Mouse (Mus musculus) lung, embryonic 15.5 days (tissue): Measurements from ENCODE around the gene Sec61b. TPM values are rescaled to one million over a fixed set of nuclear protein-coding genes. Genes with fewer than 3 reads are reported as not detected.

Experiments used
- ATAC-seq: fragments of 200-750 bp; cut with Nextera tagmentation; 2 replicates; pipeline ENCODE4 v1.8.0; 2017; ENCODE audit warnings: moderate number of reproducible peaks, borderline replicate concordance; ENCODE audit not compliant: low FRiP score, low TSS enrichment; ENCODE audit errors: extremely low read depth
- H3K27ac ChIP-seq: fragments of 300-500 bp; sonication (generic); 2 replicates; pipeline ENCODE4 v1.5.1; 2015; ENCODE audit warnings: moderate library complexity, mild to moderate bottlenecking, inconsistent platforms
- H3K27me3 ChIP-seq: fragments of 300-500 bp; sonication (generic); 2 replicates; pipeline ENCODE4 v1.6.1; 2015; ENCODE audit warnings: inconsistent platforms
- H3K36me3 ChIP-seq: fragments of 300-500 bp; sonication (generic); 2 replicates; pipeline ENCODE4 v1.6.1; 2015; ENCODE audit warnings: inconsistent platforms
- H3K4me1 ChIP-seq: fragments of 300-500 bp; sonication (generic); 2 replicates; pipeline ENCODE4 v1.6.1; 2015; ENCODE audit warnings: inconsistent platforms
- H3K4me2 ChIP-seq: fragments of 300-500 bp; sonication (generic); 2 replicates; pipeline ENCODE4 v1.6.1; 2015; ENCODE audit warnings: inconsistent platforms, mild to moderate bottlenecking, moderate library complexity
- H3K4me3 ChIP-seq: fragments of 300-500 bp; sonication (generic); 2 replicates; pipeline ENCODE4 v1.5.1; 2015; ENCODE audit warnings: mild to moderate bottlenecking, inconsistent platforms
- H3K9ac ChIP-seq: fragments of 300-500 bp; sonication (generic); 2 replicates; pipeline ENCODE4 v1.6.1; 2015; ENCODE audit warnings: inconsistent platforms
- H3K9me3 ChIP-seq: fragments of 300-500 bp; sonication (generic); 2 replicates; pipeline ENCODE4 v1.6.1; 2016; ENCODE audit warnings: inconsistent platforms
- WGBS: fragments of 180-500 bp; shearing (Covaris S2); methylation state at CpG from one replicate; pipeline ENCODE4 v1.1.7; 2015; 5-methylcytosine and 5-hydroxymethylcytosine counted together
- polyA plus RNA-seq: library from polyadenylated mRNA; unstranded; fragments of >200 nt; fragmentation: Nextera tagmentation; extraction: Ambion mirVana; gene quantifications from 2 replicates; pipeline ENCODE4 v1.2.1, GENCODE M21; 2015

The Sec61b gene
- polyA plus RNA-seq, 1 experiment from 2014 or later, result 375 TPM

- WGBS, result 79% methylated on average over 3 of the region's 3 CpGs
- H3K4me3 ChIP-seq, result no peak overlapping the region
- no peaks in the 10 kb centered on the region for H3K27me3 ChIP-seq
- H3K9me3 ChIP-seq, result no peaks in the 10 kb centered on the region
- no peak overlapping the region for H3K27ac ChIP-seq
- H3K4me2 ChIP-seq, result no peak overlapping the region
- H3K9ac ChIP-seq, result no peak overlapping the region
- ATAC-seq, result no peak
- no peaks in the 10 kb centered on the region for H3K36me3 ChIP-seq
- no peaks in the 10 kb centered on the region for H3K4me1 ChIP-seq
Measured at GRCm38 (mm10) chr4:47448526-47448925, 25.9 kb upstream of the Sec61b start.

- H3K27ac ChIP-seq, result no peak overlapping the region
- ATAC-seq, result no peak
- H3K36me3 ChIP-seq, result no peaks in the 10 kb centered on the region
- H3K4me1 ChIP-seq, result no peaks in the 10 kb centered on the region
- H3K9ac ChIP-seq, result no peak overlapping the region
- 46% methylated on average over 5 of the region's 5 CpGs for WGBS
- no peaks in the 10 kb centered on the region for H3K9me3 ChIP-seq
- no peaks in the 10 kb centered on the region for H3K27me3 ChIP-seq
- H3K4me3 ChIP-seq, result no peak overlapping the region
- H3K4me2 ChIP-seq, result no peak overlapping the region
Measured at GRCm38 (mm10) chr4:47449116-47449515, 25.3 kb upstream of the Sec61b start.

GRCm38 (mm10) chr4:47449586-47450522, 24.6 kb upstream of the Sec61b start:
- WGBS, result 36% methylated on average over 18 of the region's 18 CpGs
- H3K9ac ChIP-seq, result no peak overlapping the region
- H3K27me3 ChIP-seq, result no peaks in the 10 kb centered on the region
- no peak overlapping the region for H3K4me3 ChIP-seq
- H3K9me3 ChIP-seq, result no peaks in the 10 kb centered on the region
- H3K27ac ChIP-seq, result no peak overlapping the region
- H3K36me3 ChIP-seq, result no peaks in the 10 kb centered on the region
- H3K4me2 ChIP-seq, result no peak overlapping the region
- ATAC-seq, result no peak
- no peaks in the 10 kb centered on the region for H3K4me1 ChIP-seq

- WGBS, result 77% methylated on average over 2 of the region's 2 CpGs
Measured at GRCm38 (mm10) chr4:47467196-47467595, 7.3 kb upstream of the Sec61b start.

GRCm38 (mm10) chr4:47473586-47473967, 881 bp upstream of the Sec61b start:
- Histone ChIP-seq H3K4me1 (peaks cover 19% of the 10 kb centered on the region), H3K9ac (peak overlapping the region; percentile 89), H3K9me3 (no peaks in the 10 kb centered on the region), H3K36me3 (peaks cover 53% of the 10 kb centered on the region), H3K27ac (peak overlapping the region; percentile 98), H3K27me3 (no peaks in the 10 kb centered on the region), H3K4me3 (peak overlapping the region; percentile 98), H3K4me2 (peak overlapping the region; percentile 68)
- 4% methylated on average over 7 of the region's 14 CpGs for WGBS
- ATAC-seq, result peak; percentile 3; the same call in 1 of the 2 replicates

More at GRCm38 (mm10) chr4:47467196-47467595, 7.3 kb upstream of the Sec61b start:
- Histone ChIP-seq H3K27me3 (no peaks in the 10 kb centered on the region), H3K4me1 (no peaks in the 10 kb centered on the region), H3K9me3 (no peaks in the 10 kb centered on the region), H3K36me3 (peaks cover 46% of the 10 kb centered on the region), H3K27ac (no peak overlapping the region), H3K4me3 (no peak overlapping the region), H3K9ac (no peak overlapping the region), H3K4me2 (no peak overlapping the region)
- ATAC-seq, result no peak

- Histone ChIP-seq H3K27ac (peak overlapping the region; percentile 98), H3K36me3 (peaks cover 48% of the 10 kb centered on the region), H3K4me3 (peak overlapping the region; percentile 98), H3K9me3 (no peaks in the 10 kb centered on the region), H3K4me1 (peaks cover 19% of the 10 kb centered on the region), H3K9ac (peak overlapping the region; percentile 89), H3K27me3 (no peaks in the 10 kb centered on the region), H3K4me2 (peak overlapping the region; percentile 68)
- 12% methylated on average over 31 of the region's 31 CpGs for WGBS
- ATAC-seq, result 0 out of 2 replicates have a peak, but pooled peaks have one; percentile 2
Measured at GRCm38 (mm10) chr4:47474730-47475643, 529 bp downstream of the Sec61b start.

- Histone ChIP-seq H3K4me1 (peaks cover 18% of the 10 kb centered on the region), H3K4me3 (no peak overlapping the region), H3K9ac (no peak overlapping the region), H3K36me3 (peaks cover 51% of the 10 kb centered on the region), H3K27ac (no peak overlapping the region), H3K27me3 (no peaks in the 10 kb centered on the region), H3K9me3 (no peaks in the 10 kb centered on the region), H3K4me2 (no peak overlapping the region)
- 92% methylated on average over 6 of the region's 6 CpGs for WGBS
- ATAC-seq, result no peak
Measured at GRCm38 (mm10) chr4:47477539-47477938, 3.1 kb downstream of the Sec61b start.

GRCm38 (mm10) chr4:47480095-47480494, 5.6 kb downstream of the Sec61b start:
- H3K4me1 ChIP-seq, result peaks cover 7% of the 10 kb centered on the region
- no peak overlapping the region for H3K4me2 ChIP-seq
- H3K36me3 ChIP-seq, result peaks cover 64% of the 10 kb centered on the region
- H3K27ac ChIP-seq, result no peak overlapping the region
- H3K4me3 ChIP-seq, result no peak overlapping the region
- H3K9me3 ChIP-seq, result no peaks in the 10 kb centered on the region
- no peaks in the 10 kb centered on the region for H3K27me3 ChIP-seq
- no peak overlapping the region for H3K9ac ChIP-seq
- no peak for ATAC-seq
- 96% methylated on average over 13 of the region's 13 CpGs for WGBS

GRCm38 (mm10) chr4:47480576-47480975, 6.1 kb downstream of the Sec61b start:
- H3K4me2 ChIP-seq, result no peak overlapping the region
- H3K9me3 ChIP-seq, result no peaks in the 10 kb centered on the region
- H3K27ac ChIP-seq, result no peak overlapping the region
- H3K36me3 ChIP-seq, result peaks cover 64% of the 10 kb centered on the region
- peaks cover 2% of the 10 kb centered on the region for H3K4me1 ChIP-seq
- no peaks in the 10 kb centered on the region for H3K27me3 ChIP-seq
- H3K4me3 ChIP-seq, result no peak overlapping the region
- H3K9ac ChIP-seq, result no peak overlapping the region
- no peak for ATAC-seq
- 88% methylated on average over 9 of the region's 9 CpGs for WGBS

- no peaks in the 10 kb centered on the region for H3K9me3 ChIP-seq
- no peak overlapping the region for H3K27ac ChIP-seq
- no peaks in the 10 kb centered on the region for H3K27me3 ChIP-seq
- ATAC-seq, result no peak
- no peak overlapping the region for H3K4me3 ChIP-seq
- no peak overlapping the region for H3K9ac ChIP-seq
- 79% methylated on average over 6 of the region's 6 CpGs for WGBS
- H3K36me3 ChIP-seq, result no peaks in the 10 kb centered on the region
- H3K4me2 ChIP-seq, result no peak overlapping the region
- no peaks in the 10 kb centered on the region for H3K4me1 ChIP-seq
Measured at GRCm38 (mm10) chr4:47491243-47491642, 16.8 kb downstream of the Sec61b start.

- no peak for ATAC-seq
Measured at GRCm38 (mm10) chr4:47492311-47493086, 18.0 kb downstream of the Sec61b start.

More at GRCm38 (mm10) chr4:47492311-47493086, 18.0 kb downstream of the Sec61b start:
- no peak overlapping the region for H3K4me2 ChIP-seq
- no peak overlapping the region for H3K27ac ChIP-seq
- no peak overlapping the region for H3K9ac ChIP-seq
- no peak overlapping the region for H3K4me3 ChIP-seq
- WGBS, result 56% methylated on average over 12 of the region's 12 CpGs
- H3K9me3 ChIP-seq, result no peaks in the 10 kb centered on the region
- H3K27me3 ChIP-seq, result no peaks in the 10 kb centered on the region
- H3K4me1 ChIP-seq, result no peaks in the 10 kb centered on the region
- H3K36me3 ChIP-seq, result no peaks in the 10 kb centered on the region
